Mouse (Mus musculus): ENCODE results near the gene Lclat1.

Lclat1 gene

DNA sequence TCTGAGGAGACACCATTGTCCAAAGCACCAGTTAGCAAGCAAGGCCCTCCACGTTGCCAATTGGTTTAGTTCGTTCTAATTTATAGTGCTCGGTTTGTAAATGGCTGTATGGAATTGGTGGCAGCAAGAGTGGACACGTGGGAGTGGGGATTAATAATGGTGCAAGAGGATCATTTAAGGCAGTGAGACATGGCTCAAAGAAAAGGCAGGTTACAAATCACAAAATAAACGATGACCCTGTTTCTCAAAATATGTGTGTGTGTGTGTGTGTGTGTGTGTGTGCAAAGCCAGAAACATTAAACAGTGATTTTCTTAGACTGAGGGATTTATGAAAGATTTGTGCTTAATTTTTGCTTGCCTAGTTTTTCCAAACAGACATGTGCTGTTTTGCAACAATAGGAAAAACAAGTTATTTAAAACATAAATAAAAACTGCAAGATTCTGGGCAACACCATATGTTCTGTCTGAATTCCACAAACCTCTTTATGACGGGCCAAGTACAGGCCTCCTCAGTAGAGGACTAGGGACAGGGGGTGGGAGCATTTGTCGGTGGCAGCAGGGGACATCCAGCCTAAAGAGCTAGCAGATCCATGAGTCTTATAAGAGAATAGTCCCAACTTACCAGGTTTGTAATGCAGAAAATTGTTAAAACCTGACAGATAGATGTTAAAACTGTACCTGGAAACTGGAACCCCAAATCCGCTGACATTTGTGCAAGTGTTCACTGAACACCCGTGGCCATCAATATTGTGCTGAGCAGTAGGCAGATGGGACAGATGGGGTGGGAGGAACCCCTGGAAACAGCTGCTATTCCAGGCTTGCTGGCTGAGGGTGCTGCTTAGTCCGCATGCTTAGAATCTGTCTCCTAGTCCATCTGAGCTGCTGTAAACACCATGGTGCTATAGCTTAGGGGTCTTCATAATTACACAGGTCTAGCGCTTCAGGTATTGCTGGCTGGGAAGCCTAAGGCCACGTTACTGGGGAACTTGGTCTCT, 15.4 kb upstream of the Lclat1 start:
- DNase-seq, result peak; percentile 29

DNA sequence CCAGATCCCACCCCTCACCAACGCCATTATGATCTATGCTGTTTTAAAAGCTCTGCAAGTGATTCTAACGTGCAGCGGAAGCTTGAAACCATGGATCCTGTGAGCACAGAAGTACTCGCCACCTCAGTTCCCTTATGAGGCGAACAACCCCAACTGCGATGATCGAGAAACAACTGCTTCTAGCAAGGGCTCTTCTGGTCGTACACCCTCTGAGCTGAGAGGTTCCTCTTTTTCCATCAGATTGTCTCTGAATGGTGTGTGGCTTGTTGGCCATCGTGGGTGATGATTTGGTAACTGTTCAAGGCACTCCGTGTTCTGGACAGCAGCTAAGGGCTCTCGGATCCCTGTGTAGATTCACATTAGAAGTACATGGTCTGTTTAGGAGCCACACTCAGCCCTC, 12.7 kb upstream of the Lclat1 start:
- no peak for DNase-seq

DNA sequence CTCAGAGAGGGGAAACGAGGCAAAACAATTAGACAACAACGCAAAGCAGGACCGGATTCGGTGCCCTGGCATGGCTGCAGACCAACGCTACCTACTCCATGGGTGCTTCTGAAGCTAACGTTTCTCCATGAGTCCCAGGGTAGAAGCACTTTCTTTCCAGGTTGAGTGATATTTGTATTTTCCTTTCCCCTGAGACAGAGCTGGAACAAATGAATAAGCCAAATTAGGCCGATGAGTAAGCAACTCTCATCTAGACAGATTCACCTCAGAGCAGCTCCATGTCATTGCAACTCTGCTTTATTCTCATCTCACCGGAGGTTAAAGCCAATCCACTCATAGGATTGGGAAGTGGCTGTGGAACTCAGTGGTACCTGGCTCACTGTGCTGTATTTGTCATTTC, 12.2 kb upstream of the Lclat1 start:
- DNase-seq, result no peak

DNA sequence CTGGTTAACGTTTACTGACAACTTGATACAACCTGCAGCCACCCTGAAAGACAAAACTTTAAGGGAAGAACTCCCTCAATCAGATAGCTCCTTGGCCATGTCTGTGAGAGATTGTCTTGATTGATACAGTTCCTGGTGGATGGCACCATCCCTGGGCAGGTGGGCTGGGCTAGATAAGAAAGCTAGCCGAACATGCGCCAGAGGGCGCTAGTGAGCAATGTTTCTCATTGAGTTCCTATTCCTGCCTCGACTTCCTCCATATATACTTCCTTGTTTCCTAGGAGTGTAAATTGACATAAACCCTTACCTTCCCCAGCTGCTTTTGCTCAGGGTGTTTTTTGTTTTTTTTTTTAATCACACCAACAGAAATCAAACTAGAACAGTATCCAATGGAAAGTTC, 11.3 kb upstream of the Lclat1 start:
- peak; percentile 70 for DNase-seq

DNA sequence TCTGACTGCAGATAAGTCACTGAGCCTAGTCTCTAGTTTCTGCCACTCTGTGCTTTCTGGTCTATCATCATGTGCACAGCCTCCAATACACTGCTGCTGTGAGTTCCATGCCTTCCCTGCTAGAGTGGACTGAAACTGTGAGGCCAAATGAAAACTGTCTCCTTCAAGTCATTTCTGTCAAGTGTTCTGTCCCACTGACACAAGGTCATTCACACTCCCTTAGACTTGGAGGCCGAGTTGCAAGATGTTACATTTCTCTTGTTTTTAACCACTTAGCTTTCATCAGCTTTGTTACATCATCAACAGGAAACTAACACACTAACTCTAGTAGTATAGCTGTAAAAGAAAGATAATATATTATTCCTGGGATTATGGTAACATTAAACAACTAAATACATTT, 9.1 kb upstream of the Lclat1 start:
- no peak for DNase-seq

DNA sequence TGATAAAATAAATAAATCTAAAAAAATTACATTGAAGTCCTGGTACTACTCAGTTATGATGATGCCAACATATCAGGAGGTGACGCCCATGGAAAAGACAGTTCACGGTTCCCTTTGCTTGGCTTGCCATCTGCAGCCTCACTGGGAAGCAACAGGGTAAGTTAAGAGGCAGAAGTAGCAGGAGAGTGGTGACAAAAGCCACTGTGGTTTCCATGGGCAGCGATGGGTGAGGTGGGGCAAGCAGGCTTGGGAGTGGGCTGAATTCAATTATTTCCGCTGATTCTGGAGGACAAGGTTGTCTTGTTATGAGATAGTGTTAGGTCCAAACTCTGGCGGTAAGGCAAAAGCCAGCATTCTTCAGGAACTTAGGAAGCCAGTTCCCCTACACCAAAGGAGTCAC, 7.4 kb upstream of the Lclat1 start:
- DNase-seq, result no peak

DNA sequence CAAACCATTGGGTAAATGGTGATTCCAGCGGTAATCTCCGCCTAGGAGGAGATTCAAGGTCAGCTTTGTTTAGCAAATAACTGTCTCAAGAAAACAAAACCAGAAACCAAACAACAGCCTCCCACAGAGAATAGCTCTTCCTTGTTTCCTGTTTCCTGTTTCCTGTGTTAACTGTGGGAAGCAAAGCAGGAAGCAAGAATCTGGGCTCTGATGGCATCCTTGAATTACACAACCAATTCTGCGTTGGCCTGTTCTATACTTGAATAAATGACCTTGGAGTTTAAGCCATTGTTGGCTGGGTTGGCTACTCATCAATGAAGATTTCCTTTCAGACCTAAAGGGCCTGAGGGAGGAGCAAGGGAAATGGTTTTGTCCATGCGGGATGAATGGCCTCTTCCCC, 5.2 kb upstream of the Lclat1 start:
- no peak for DNase-seq

DNA sequence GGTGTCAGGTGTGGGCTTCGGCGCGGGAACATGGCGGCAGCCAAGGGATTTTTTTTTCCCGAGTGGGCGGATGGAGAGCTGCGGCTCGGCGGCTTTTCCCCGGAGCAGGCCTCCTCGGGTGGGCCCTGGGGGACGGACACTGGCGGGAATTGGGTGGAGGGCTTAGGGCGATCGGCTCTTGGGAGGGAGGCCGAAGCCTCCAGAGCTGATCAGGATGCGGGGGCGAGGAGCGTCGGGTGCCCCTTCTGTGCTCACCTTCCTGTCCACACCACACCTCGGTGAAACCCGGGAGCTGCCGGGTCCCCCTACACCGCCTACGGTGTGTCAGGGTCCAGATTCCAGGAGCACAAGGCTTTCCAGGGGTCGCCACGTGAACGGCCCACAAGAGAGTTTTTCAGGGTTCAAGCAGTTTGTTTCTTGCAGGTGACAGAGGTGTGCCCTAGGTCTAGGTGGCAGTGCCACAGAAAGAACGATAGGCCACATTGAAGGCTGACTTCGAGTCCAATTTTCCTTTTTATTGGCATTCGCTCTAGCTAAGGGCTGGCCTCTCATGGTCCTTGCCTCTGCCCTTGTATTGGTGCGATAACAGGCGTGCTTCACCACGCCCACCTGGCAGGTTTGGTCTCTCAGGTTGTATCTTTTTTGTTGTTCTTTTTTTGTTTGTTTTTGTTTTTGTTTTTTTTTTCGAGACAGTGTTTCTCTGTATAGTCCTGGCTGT, 544 bp downstream of the Lclat1 start:
- DNase-seq, result peak; percentile 12

DNA sequence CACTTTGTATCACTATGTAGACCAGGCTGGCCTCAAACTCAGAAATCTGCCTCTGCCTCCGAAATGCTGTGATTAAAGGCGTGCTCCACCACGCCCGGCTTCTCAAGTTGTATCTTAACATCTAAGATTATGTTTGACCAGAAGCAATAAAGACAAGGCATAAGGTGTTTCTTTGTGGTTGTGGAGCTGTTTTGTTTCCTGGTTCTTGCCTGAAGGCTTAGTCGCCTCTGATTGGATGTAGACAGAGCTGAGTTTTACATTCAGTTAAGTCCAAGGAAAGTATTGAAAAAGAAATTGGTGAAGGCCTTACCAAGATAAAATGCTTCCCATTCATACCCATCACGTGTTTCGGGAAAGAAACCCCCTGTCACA, 1.1 kb downstream of the Lclat1 start:
- DNase-seq, result no peak

DNA sequence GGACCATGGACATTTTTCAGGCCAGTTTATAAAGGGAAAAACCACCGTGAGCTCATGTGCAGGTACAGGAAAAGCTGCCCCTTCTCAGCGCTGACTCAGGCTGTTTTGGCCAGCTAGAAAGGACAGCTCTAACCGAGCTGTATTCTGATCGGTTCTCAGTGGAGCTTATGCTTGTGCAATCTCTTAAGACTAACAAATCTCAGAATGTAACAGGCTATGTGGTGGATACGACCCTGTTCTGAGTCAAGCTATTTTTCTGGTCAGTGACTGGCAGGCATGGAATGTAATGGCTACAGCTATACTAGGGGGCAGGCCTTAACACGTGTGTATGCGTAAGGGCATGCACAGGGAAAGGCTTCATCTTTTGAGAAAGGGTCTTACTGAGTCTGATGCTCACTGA, 4.3 kb downstream of the Lclat1 start:
- DNase-seq, result no peak

DNA sequence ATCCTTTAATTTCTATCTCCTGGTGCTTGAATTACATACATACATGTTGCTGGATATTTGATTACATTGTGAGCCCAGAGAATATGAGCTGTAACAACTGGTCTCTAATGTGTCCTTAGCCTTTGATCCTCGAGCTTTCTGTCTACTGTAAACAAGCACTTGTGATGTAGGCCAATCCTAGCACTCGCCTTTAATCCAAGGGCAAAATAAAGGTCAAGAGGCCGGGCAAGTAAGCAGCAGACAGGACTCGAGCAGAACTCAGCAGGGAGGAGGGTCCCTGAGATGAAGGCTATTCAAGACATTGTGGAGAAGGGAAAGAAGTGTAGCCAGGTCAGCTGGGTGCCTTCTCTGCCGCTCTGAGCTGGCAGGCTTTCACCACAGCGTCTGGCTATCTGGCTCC, 4.8 kb downstream of the Lclat1 start:
- peak; percentile 14 for DNase-seq

DNA sequence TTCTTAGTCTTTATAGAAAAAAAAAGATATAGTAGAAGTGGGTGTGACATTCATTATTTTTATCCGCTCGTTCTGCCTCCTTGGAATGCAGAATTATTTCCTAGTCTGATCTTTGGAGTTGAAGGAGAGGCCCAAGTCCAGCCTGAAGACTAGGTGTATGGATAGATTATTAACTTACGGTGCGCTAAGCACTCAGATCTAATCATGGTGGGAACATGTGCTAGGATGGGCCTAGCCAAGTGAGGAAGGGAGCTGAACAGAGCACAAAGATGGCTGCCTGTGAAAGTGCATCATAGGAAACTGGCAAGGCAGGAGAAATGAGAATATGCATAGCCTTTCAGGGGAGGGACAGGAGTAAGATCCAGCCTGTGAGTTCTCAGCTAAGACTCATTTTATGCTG, 5.4 kb downstream of the Lclat1 start:
- DNase-seq, result peak; percentile 11

DNA sequence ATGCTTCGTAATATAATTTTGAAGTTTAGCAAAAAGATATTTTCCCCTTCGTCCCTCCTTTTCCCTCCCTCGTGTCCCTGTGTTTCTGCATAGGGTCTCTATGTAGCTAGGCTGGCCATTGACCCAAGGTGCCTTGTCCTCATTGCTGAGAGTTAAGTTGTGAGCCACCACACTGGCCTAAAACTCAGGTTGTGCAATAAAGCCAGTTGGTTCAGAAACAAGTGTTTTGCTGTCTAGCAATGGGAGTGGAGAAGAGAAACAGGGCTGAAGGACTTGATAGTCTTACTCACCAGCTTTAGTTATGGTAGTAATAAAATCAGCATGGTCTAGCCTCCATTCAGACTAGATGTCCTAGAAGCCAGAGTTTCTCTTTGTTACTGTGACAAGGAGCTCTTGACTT, 10.3 kb downstream of the Lclat1 start:
- DNase-seq, result no peak

DNA sequence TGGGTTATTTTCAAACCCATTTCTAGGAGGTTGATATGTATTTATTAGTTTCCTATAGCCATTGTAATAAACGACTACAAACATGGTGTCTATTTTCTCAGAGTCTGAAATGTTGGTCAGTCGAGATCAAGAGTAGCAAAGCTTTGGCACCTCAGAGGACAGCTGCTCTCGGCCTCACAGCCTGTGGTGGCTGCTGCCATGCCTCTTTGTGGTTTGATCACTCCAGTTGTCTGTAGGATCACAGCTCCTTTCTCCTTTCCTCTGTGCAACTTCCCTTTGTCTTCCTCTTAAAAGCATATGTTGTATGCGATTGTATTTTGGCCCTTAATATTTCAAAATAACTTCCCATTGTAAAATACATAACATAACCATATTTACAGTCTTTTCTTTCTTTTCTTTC, 10.9 kb downstream of the Lclat1 start:
- no peak for DNase-seq

DNA sequence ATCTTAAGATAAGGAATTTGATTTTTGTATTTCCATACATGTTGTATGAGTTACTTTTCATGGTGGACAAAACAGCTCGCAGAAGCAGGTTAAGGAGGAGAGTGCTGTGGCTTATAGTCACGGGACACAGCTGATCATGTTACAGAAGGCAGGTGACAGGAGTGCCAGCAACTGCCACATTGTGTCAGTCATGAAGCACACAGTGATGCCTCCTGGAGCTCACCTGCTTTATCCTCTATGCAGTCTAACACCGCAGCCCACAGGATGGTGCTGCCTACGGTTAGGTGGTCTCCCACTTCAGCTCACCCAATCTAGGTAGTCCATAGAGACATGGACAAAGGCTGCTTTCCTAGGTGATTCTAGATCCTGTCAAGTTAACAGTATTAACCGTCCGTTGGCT, 11.4 kb downstream of the Lclat1 start:
- DNase-seq, result no peak

DNA sequence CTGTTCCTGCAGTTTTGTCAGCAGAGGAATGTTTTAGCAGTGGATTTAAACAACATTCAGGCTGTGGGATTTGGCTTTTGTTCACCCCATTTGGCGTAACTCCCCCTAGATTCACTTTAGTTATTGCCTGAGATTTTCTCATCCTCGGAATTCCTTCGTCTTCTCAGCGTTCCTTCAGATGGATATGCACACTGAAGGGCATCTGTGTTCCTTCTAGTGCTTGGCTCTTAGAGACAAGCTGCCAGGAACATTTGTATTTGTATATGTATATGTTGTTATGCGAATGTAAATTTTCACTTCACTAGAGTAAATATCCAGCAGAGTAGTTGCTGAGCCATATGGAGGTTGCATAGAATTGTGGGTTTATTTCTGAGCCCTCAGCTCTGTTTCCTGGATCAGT, 12.8 kb downstream of the Lclat1 start:
- DNase-seq, result no peak

DNA sequence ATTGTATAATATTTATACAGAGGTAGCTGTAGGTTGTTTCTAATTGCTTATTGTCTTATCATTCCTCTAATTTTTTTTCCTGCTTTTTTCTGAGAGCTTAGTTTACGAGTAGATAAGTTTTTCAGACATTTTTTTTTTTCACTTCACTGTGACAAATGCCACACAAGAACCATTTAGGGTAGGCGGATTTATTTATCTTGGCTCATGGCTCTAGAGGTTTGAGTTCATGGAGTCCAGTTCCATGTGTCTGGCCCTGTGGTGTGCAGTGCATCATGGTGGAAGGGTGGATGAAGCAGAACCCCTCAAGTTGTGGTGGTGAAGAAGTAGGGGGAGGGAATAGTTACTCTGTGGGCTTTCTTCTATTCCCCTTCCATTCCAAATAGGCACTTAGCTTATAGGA, 13.9 kb downstream of the Lclat1 start:
- DNase-seq, result no peak

DNA sequence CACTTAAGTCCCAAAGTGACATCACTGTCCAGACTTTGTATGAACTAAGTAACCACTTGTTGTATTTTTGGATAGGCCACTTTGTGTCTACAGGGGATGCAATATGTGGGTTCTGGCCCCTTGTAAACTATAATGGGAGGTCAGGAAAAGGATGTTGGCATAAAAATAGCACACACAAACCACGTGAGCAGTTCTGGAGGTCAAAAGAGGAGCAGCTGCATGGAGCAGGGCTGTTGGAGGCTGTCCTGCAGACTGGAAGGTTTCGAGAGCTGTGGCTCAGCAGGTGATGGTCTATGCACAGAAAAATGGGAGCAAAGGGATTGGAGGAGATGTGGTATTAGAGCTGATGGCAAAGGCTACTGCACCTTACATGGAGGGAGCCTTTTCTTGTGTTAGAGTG, 18.6 kb downstream of the Lclat1 start:
- no peak for DNase-seq

DNA sequence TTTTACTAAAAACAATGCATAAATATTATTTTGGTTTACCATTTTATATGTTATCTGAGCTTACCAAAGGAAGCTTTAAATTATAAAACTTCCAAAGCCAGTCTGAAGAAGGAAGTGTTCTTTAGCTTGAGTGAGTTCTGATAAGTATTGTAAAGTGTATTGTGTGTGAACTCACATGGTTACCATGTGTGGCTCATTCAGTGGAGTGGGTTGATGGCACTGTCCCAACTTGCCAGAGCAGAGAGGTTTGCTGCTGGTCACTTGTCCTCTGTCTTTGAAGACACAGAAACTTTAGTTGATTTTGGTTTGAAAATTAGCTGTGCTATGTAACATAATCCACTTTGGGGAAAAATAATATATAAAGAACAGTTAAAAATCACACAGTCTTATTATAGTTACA, 19.1 kb downstream of the Lclat1 start:
- no peak for DNase-seq

DNA sequence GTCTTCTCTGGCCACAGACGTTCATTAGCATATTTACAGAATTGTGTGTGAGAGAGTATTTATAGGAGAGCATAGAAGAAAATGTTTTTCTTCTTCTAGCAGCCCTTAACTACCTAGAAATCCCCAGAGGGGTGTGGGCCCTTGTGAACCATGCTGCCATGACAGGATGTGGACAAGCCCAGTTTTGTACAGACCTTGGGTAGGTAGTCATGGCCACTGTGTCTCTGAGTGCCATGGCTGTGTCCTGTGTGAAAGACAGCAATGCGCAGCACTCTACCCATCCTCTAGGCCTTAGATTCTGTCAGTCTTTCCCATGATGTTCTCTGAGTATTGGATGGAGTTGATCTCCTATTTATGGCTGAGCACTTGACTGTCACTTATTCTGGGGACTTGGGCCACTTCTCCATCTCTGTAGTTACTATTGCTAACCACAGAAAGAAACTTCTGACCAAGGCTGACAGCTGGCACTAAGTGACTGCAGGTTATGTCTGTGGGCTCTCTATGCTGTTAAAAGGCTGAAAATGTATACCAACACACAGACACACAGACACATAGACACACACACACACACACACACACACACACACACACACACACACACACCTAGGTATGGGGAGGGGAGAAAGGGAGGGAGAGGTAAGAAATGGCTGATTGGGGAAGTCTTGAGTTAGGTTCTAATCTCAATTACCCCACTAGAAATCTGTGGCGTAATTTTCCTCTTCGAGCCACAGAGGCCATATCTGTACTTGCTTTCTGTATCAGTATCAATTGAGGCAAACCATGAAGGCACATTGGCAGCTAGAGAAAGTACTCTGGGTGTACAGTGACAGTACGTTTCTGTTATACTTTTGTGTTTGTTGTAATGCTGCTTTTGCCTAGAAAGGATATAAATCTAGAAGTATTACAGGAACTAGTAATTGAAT, 29.0 kb downstream of the Lclat1 start:
- no peak for DNase-seq

DNA sequence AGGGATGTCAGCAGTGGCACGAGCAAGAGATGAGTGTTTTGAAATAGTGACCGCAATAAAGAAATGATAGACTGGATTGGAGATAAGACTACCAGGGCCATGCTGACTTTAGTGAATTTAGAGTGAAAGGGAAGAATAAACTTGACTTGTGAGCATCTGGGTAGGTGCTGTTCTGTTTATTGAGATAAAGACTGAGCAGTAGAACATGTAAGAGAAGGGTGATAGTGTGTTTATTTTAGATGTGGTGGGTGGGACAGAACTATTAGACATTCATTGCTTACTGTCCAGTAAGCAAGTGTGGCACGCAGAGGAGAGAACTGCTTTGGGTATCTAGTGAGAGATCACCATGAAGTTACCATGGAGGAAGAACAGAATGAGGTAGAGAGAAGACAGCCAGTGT, 30.4 kb downstream of the Lclat1 start:
- DNase-seq, result no peak

DNA sequence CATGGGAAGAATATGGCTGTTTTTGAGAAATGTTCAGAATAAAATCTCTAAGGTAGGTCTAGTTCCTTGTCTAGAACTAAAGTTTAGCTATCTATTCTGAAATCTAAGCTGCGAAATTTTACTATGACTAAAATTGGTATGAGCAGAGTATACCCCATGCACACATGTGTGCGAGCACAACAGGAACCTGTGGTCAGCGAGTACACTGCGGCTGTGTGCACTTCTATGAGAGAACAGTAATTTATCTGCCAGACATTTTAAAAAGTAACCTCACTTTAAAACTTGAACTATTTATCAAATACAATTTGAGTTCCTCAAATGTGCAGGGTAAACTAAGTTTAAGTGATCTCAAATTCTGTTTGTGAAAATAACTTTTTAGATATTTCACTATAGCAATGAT, 34.2 kb downstream of the Lclat1 start:
- DNase-seq, result no peak

DNA sequence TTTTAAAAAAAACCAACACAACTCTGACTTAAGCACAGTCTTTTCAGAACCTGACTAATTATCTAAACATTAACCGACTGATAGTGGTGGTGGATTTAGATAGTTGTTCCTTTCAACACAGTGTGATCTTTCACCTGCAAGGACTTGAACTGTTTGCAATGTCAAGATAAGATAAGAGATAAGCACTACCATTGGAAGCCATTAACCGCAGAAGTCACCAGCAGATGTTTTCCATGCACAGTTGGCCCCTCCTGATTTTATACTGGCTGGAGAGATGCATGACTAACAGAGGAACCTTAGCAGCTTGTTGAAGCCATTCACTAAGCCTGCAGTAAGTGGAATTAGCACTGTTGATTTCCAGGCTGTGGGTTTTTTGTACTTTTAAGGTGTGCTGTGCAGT, 34.7 kb downstream of the Lclat1 start:
- peak; percentile 13 for DNase-seq

All from kidney, postnatal 10 days (tissue).